Mouse (Mus musculus): ENCODE data around the gene Prdm13. TPM values are rescaled to one million over a fixed set of nuclear protein-coding genes. Genes with fewer than 3 reads are reported as not detected.
A peak's percentile ranks its signal among the peaks of the same experiment; 100 is the strongest.

The Prdm13 gene
- not detected in 2 replicates for polyA plus RNA-seq (2015; fragmentation: Nextera tagmentation; extraction: Ambion mirVana)

DNA sequence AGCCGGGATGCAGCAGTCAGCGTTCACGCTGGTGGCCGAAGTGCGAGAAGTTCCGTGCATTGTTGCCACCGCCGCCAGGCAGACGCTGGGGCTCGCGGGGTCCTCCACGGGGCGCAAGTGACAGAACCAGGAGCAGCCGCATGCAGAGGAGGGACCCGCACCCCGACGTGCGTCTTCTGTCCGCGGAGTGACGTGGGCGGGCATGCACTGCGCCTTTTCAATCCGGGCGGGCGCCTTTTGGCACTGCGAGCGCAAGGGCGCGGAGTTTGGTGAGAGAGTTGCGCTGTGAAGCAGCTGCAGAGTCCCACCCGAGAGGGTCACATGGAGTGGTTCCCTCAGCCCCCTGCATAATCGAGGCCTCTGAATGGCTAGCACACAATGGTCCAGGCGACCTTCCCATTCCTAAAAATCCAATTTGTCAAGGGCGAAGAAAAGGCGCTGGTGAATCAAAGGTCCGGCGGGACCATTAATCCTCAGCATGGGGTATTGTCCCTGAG lies at the start of gene Prdm13:
TSS of gene Prdm13 (minus strand) at position 369 of the 497 bp plus-strand sequence.
- Histone ChIP-seq H3K4me2 (no peak within 1 kb of the TSS), H3K9me3 (no peaks in the 10 kb centered on the region), H3K4me1 (peaks cover 8% of the 10 kb centered on the region), H3K4me3 (replicated peaks) (no peak within 1 kb of the TSS), H3K9ac (no peak within 1 kb of the TSS), H3K27me3 (replicated peaks) (peaks cover 86% of the 10 kb centered on the region), H3K36me3 (no peaks in the 10 kb centered on the region), H3K27ac (no peak within 1 kb of the TSS)
- ATAC-seq (ENCODE audit: insufficient read depth, low FRiP score, low read depth) = 0 out of 2 replicates have a peak, but pooled peaks have one; percentile 35
- 1% methylated on average over 38 of the region's 38 CpGs for WGBS

DNA sequence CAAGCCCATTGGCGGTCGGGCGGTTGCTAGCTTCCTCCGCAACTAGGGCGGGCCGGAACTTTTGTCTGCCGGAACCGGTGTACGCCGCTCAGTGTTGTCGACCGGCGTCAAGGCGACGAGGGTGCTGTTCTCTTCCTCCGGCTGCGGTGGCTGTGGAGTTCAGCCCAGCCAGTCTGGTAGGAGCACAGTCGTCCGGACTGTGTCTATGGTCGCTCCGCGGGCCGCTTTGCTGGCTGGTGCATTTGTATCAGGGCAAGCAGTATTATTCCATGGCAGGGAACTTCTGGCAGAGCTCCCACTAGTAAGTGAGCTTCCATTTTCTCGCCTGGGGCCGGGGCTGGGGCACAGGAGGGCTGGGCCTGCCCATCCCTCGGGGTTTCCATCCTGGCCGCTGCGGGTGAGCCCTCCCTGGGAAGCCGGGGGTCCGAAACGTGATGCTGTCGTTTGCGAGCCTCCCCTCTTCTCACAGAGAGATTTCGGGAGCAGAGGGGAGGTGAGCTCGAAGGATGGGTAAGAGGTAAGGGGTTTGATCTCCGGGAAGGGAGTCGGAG lies 41.9 kb upstream of the Prdm13 start, which contains the start of gene Ccnc:
TSS of gene Ccnc (plus strand) at position 87 of the 551 bp plus-strand sequence.
- Histone ChIP-seq H3K4me3 (replicated peaks) (peak within 1 kb of the TSS; percentile 90), H3K27ac (peak within 1 kb of the TSS; percentile 86), H3K9ac (peak within 1 kb of the TSS; percentile 48; the same call in 1 of the 2 replicates), H3K27me3 (replicated peaks) (no peaks in the 10 kb centered on the region), H3K36me3 (no peaks in the 10 kb centered on the region), H3K4me2 (peak within 1 kb of the TSS; percentile 72), H3K9me3 (no peaks in the 10 kb centered on the region), H3K4me1 (peaks cover 3% of the 10 kb centered on the region; the same call in 1 of the 2 replicates)
- WGBS = under 1% methylated on average over 37 of the region's 37 CpGs
- peak; percentile 100 for ATAC-seq (ENCODE audit: insufficient read depth, low FRiP score, low read depth)

DNA sequence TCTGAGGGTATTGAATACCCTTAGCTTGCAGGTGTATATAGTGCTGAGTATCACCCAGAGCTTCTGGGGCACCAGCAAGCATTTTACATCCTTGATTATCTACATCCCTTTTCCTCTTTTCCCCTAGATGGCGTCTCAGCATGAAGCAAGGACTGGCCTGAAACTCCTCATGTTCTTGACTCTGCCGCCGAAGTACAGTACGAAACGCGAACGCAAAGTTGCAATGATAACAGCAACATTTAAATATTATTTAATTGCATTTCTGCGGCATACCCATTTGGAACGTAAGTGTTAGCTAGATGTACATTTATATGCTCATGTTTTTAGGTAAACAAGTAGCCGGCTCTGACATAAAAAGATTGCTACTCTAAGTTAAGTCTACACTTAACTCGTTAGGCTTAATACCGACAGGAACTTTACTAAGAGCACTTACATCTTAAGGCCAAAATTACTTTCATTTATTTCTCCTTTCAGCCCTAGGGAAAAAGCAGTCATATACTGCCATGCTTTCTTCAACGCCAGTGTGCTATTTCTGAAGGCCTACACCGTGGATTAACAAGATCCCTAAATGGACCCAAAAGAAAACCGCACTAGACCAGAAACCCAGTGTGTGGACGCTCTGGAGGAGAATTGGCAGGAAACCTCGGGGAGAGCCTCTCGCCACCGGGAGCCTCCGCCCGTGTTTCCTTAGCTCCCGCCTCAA lies 41.3 kb upstream of the Prdm13 start:
- Histone ChIP-seq H3K4me1 (peaks cover 3% of the 10 kb centered on the region; the same call in 1 of the 2 replicates), H3K9me3 (no peaks in the 10 kb centered on the region), H3K36me3 (no peaks in the 10 kb centered on the region), H3K4me3 (replicated peaks) (peak overlapping the region; percentile 90), H3K9ac (no peak overlapping the region), H3K27ac (peak overlapping the region; percentile 86), H3K4me2 (peak overlapping the region; percentile 72), H3K27me3 (replicated peaks) (no peaks in the 10 kb centered on the region)
- ATAC-seq (ENCODE audit: insufficient read depth, low FRiP score, low read depth) = no peak
- WGBS = under 1% methylated on average over 22 of the region's 22 CpGs

DNA sequence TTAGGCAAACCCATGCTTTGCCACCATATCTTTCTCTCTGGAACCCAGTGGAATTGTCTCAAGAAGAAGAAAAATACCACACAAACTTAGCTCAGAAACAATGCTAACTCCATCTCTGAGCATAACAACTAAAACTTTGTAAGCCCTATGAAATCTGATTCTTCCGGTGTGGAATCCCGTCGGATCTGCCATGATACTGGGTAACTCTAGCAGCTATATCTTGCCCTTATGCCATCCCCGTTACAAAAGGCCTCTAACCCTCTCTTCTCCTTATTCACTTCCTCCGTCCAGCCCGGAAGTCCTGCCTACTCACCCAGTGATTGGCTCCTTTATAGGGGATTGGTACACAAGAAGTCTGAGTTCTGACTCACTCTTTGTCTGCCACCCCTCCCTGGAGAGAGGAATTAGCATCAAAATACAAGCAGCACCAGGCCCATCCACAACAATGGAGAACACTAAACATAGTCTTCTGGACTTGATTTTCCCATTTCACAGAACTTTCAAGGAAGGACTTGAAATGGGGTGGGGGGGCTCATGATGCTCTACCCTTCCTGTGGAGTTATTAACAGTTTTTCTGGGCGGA lies 37.1 kb upstream of the Prdm13 start:
- ATAC-seq (ENCODE audit: insufficient read depth, low FRiP score, low read depth) = no peak
- no peak overlapping the region for H3K4me3 ChIP-seq (replicated peaks)
- no peak overlapping the region for H3K9ac ChIP-seq
- WGBS = 58% methylated on average over 7 of the region's 7 CpGs
- no peak overlapping the region for H3K4me2 ChIP-seq
- no peaks in the 10 kb centered on the region for H3K27me3 ChIP-seq (replicated peaks)
- H3K9me3 ChIP-seq = no peaks in the 10 kb centered on the region
- no peaks in the 10 kb centered on the region for H3K4me1 ChIP-seq
- no peaks in the 10 kb centered on the region for H3K36me3 ChIP-seq
- H3K27ac ChIP-seq = no peak overlapping the region

DNA sequence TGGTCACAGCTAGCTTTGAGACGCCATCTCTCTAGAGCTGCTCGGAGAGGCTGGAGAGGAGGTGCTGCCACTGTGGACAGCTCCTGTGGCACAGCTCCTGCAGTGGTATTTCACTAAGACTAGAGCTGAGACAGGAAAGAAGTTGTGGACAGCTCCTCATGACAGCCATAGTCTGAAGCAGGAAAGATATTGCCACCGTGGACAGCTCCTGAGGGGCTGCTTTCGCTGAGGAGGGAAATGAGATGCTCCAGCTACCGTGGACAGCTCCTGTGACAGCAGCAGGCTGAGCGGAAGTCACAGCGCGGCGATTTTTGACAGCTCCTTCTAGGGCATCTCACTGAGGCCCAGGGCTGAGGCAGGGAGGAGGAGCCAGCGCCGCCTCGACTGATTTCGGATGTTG lies 26.4 kb upstream of the Prdm13 start:
- Histone ChIP-seq H3K27me3 (replicated peaks) (no peaks in the 10 kb centered on the region), H3K36me3 (no peaks in the 10 kb centered on the region), H3K9me3 (no peaks in the 10 kb centered on the region), H3K4me2 (peak overlapping the region; percentile 28), H3K4me3 (replicated peaks) (no peak overlapping the region), H3K4me1 (no peaks in the 10 kb centered on the region), H3K9ac (no peak overlapping the region), H3K27ac (no peak overlapping the region)
- 4% methylated on average over 13 of the region's 13 CpGs for WGBS
- ATAC-seq (ENCODE audit: insufficient read depth, low FRiP score, low read depth) = peak; percentile 89

DNA sequence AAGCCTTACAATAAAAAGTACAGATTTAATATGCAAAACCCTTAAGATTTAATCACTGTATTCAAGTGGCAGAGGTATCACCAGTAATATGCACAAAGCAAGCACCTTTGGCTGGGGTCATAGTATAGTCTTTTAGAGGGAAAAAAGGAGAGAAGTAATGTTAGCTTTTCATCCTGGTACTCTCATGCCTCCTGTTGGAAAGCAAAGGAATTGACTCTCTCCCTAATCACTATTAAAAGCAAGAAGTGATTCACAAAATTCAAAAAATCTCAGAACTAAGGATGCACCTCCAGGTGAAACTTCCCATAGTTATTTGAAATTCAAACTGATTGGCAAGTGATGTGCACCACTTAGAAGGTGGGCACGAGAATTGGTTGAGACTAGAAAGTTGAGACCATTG lies 19.3 kb upstream of the Prdm13 start:
- Histone ChIP-seq H3K4me3 (replicated peaks) (no peak overlapping the region), H3K9me3 (no peaks in the 10 kb centered on the region), H3K9ac (no peak overlapping the region), H3K4me1 (no peaks in the 10 kb centered on the region), H3K36me3 (no peaks in the 10 kb centered on the region), H3K4me2 (no peak overlapping the region), H3K27me3 (replicated peaks) (no peaks in the 10 kb centered on the region; the same call in 1 of the 2 replicates), H3K27ac (no peak overlapping the region)
- WGBS = 40% methylated on average over 1 of the region's 1 CpGs
- ATAC-seq (ENCODE audit: insufficient read depth, low FRiP score, low read depth) = no peak

DNA sequence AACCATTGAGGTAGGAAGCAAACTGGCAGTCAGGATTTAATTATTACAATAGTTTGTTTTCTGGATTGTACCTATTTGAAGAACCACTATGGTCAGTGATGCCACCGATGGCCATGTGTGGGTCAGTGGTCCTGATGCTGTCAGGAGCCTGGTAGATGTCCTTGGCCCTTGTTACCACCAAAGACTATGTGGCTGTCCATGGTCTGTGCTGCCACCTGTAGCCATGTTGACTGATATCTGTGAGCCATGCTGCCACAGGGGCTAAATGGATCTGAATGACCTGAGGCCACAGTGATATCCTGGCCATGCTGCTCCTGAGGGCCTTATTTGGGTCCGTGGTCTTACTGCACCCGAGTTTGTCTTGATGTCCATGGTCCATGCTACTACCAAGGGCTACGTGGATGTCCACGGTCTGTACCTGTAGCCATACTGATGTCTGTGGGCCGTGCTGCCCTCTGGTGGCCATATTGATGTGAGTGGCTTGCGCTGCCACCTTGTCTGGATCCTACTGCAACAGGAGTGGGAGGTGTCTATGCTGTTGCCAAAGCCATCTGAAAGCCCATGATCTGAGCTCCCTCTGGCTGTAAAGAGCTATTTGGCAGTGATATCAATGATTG lies 10.0 kb upstream of the Prdm13 start:
- WGBS = 33% methylated on average over 7 of the region's 7 CpGs
- H3K4me1 ChIP-seq = no peaks in the 10 kb centered on the region
- ATAC-seq (ENCODE audit: insufficient read depth, low FRiP score, low read depth) = no peak
- no peak overlapping the region for H3K27ac ChIP-seq
- no peak overlapping the region for H3K4me2 ChIP-seq
- no peaks in the 10 kb centered on the region for H3K36me3 ChIP-seq
- no peak overlapping the region for H3K4me3 ChIP-seq (replicated peaks)
- no peak overlapping the region for H3K9ac ChIP-seq
- no peaks in the 10 kb centered on the region for H3K9me3 ChIP-seq
- peaks cover 18% of the 10 kb centered on the region for H3K27me3 ChIP-seq (replicated peaks)

DNA sequence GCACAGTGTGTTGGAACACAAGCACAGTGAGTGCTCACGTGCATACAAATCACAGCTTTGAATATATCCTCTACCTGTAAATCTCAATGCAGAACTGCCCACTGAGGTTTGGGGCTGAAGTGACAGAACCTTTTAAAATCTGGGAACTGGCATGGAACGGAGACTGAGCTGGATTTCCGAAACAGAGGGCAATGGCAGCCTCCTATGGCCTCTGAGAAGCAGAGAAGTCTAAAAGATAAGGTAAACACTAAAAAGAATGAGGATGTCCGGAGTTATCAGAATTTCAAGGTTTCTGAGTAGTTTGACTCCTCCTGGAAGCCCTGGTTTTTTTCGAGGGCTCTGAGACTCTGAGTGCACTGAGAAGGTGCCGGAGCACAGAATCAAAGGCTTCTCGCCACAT lies 4.5 kb upstream of the Prdm13 start:
- no peak overlapping the region for H3K4me2 ChIP-seq
- H3K9me3 ChIP-seq = no peaks in the 10 kb centered on the region
- no peak for ATAC-seq (ENCODE audit: insufficient read depth, low FRiP score, low read depth)
- peaks cover 8% of the 10 kb centered on the region for H3K4me1 ChIP-seq
- WGBS = 8% methylated on average over 7 of the region's 7 CpGs
- H3K36me3 ChIP-seq = no peaks in the 10 kb centered on the region
- no peak overlapping the region for H3K27ac ChIP-seq
- no peak overlapping the region for H3K4me3 ChIP-seq (replicated peaks)
- no peak overlapping the region for H3K9ac ChIP-seq
- H3K27me3 ChIP-seq (replicated peaks) = peaks cover 62% of the 10 kb centered on the region

DNA sequence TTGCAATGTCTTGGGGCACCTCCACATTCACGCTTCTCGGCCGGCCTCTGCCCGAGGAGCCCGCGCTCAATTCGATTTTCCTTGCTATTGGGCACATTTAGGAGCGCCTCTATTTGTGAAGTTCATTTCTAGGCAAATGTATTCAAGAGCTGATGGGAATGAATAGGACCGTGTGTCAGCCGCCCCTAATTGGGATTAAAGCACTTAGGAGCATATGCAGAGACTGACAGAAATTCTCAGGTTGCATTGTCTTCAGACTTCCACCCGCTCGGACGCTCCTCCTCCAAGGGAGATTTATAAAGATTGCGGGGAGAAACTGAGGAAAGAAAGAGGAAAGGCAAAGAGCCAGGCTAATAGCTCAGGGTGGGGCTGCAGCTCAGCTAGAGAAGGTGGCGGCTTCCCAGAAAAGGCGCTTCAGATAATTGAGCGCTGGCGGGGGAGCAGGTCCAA lies 3.8 kb upstream of the Prdm13 start:
- Histone ChIP-seq H3K27me3 (replicated peaks) (peaks cover 69% of the 10 kb centered on the region), H3K4me1 (peaks cover 8% of the 10 kb centered on the region), H3K36me3 (no peaks in the 10 kb centered on the region), H3K9me3 (no peaks in the 10 kb centered on the region), H3K27ac (no peak overlapping the region), H3K9ac (no peak overlapping the region), H3K4me3 (replicated peaks) (0 out of 2 replicates have a peak overlapping the region, but pooled peaks have one; percentile 5), H3K4me2 (peak overlapping the region; percentile 90; the same call in 1 of the 2 replicates)
- whole genome bisulfite sequencing = under 1% methylated on average over 18 of the region's 18 CpGs
- no peak for ATAC-seq (ENCODE audit: insufficient read depth, low FRiP score, low read depth)

DNA sequence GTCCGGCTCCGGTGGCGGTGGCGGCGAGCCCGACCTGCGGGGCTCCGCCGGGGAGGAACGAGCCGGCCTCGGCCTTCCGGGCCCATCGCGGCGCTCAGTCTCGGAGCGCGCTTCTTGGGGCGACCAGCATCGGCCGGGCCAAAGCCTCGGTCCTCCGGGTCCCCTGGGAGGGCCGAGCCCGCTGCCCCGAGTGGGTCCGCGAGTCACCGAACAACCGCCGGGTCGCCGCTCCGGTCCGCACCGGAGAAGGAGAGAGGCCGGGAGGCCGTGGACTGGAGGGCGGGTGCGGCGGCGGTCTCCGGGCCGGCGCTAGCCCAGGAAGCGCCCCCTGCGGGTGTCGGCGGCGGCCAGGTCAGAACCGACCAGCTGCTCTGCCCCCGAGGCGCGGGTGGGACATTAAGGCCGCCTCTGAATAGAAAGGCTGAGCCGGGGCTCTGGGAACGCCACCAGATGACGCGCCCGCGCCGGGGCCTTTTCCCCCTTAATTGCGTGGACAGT lies 3.0 kb upstream of the Prdm13 start:
- peaks cover 8% of the 10 kb centered on the region for H3K4me1 ChIP-seq
- no peak overlapping the region for H3K27ac ChIP-seq
- ATAC-seq (ENCODE audit: insufficient read depth, low FRiP score, low read depth) = 0 out of 2 replicates have a peak, but pooled peaks have one; percentile 18
- no peak overlapping the region for H3K9ac ChIP-seq
- WGBS = under 1% methylated on average over 64 of the region's 64 CpGs
- H3K36me3 ChIP-seq = no peaks in the 10 kb centered on the region
- peak overlapping the region; percentile 49 for H3K4me3 ChIP-seq (replicated peaks)
- no peaks in the 10 kb centered on the region for H3K9me3 ChIP-seq
- peaks cover 77% of the 10 kb centered on the region for H3K27me3 ChIP-seq (replicated peaks)
- peak overlapping the region; percentile 90 for H3K4me2 ChIP-seq
